Mouse (Mus musculus): Measurements from ENCODE around the gene Celsr2. TPM values are rescaled to one million over a fixed set of nuclear protein-coding genes. Genes with fewer than 3 reads are reported as not detected.

The Celsr2 gene
- polyA plus RNA-seq, 1 experiment from 2014 or later = 21.6 TPM

- H3K9ac ChIP-seq = no peak overlapping the region
- no peak overlapping the region for H3K4me3 ChIP-seq (replicated peaks)
- peaks cover 43% of the 10 kb centered on the region for H3K4me1 ChIP-seq
- H3K36me3 ChIP-seq = peaks cover 30% of the 10 kb centered on the region
- H3K4me2 ChIP-seq = peak overlapping the region; percentile 42
- peak overlapping the region; percentile 54; the same call in 1 of the 2 replicates for H3K27ac ChIP-seq
- ATAC-seq (replicated peaks; ENCODE audit: low FRiP score) = peak; percentile 79
- no peaks in the 10 kb centered on the region for H3K27me3 ChIP-seq
- 2% methylated on average over 5 of the region's 5 CpGs for WGBS
- H3K9me3 ChIP-seq (replicated peaks) = no peaks in the 10 kb centered on the region
Measured at GRCm38 (mm10) chr3:108389111-108389545, 26.2 kb downstream of the Celsr2 start.

- Histone ChIP-seq H3K4me2 (no peak overlapping the region), H3K4me1 (peaks cover 40% of the 10 kb centered on the region), H3K27me3 (no peaks in the 10 kb centered on the region), H3K9ac (no peak overlapping the region), H3K4me3 (replicated peaks) (no peak overlapping the region), H3K27ac (no peak overlapping the region), H3K9me3 (replicated peaks) (no peaks in the 10 kb centered on the region), H3K36me3 (peaks cover 19% of the 10 kb centered on the region)
- ATAC-seq (replicated peaks; ENCODE audit: low FRiP score) = no peak
- WGBS = 91% methylated on average over 10 of the region's 10 CpGs
Measured at GRCm38 (mm10) chr3:108386186-108386585, 29.2 kb downstream of the Celsr2 start.

GRCm38 (mm10) chr3:108384425-108384824, 30.9 kb downstream of the Celsr2 start:
- Histone ChIP-seq H3K9me3 (replicated peaks) (no peaks in the 10 kb centered on the region), H3K27ac (no peak overlapping the region), H3K9ac (peak overlapping the region; percentile 62), H3K4me3 (replicated peaks) (peak overlapping the region; percentile 79), H3K4me1 (peaks cover 38% of the 10 kb centered on the region), H3K27me3 (no peaks in the 10 kb centered on the region), H3K36me3 (peaks cover 19% of the 10 kb centered on the region), H3K4me2 (peak overlapping the region; percentile 81)
- 42% methylated on average over 2 of the region's 2 CpGs for WGBS
- no peak for ATAC-seq (replicated peaks; ENCODE audit: low FRiP score)

GRCm38 (mm10) chr3:108383485-108384354, 31.6 kb downstream of the Celsr2 start, which contains the start of gene Psrc1:
Gene Psrc1 (plus strand): TSS chr3:108383839.
- no peaks in the 10 kb centered on the region for H3K9me3 ChIP-seq (replicated peaks)
- peak within 1 kb of the TSS; percentile 81 for H3K4me2 ChIP-seq
- WGBS = under 1% methylated on average over 44 of the region's 44 CpGs
- H3K36me3 ChIP-seq = peaks cover 19% of the 10 kb centered on the region
- peak; percentile 93 for ATAC-seq (replicated peaks; ENCODE audit: low FRiP score)
- no peaks in the 10 kb centered on the region for H3K27me3 ChIP-seq
- H3K4me1 ChIP-seq = peaks cover 33% of the 10 kb centered on the region
- H3K9ac ChIP-seq = peak within 1 kb of the TSS; percentile 62
- peak within 1 kb of the TSS; percentile 79 for H3K4me3 ChIP-seq (replicated peaks)
- H3K27ac ChIP-seq = peak within 1 kb of the TSS; percentile 63

- ATAC-seq (replicated peaks; ENCODE audit: low FRiP score) = no peak
- Histone ChIP-seq H3K4me1 (peaks cover 31% of the 10 kb centered on the region), H3K9me3 (replicated peaks) (no peaks in the 10 kb centered on the region), H3K27me3 (no peaks in the 10 kb centered on the region), H3K36me3 (peaks cover 10% of the 10 kb centered on the region), H3K4me2 (peak overlapping the region; percentile 81), H3K27ac (0 out of 2 replicates have a peak overlapping the region, but pooled peaks have one; percentile 63), H3K9ac (no peak overlapping the region), H3K4me3 (replicated peaks) (no peak overlapping the region)
- WGBS = 63% methylated on average over 14 of the region's 14 CpGs
Measured at GRCm38 (mm10) chr3:108381945-108382875, 33.1 kb downstream of the Celsr2 start.

- H3K27me3 ChIP-seq = no peaks in the 10 kb centered on the region
- WGBS = 80% methylated on average over 6 of the region's 6 CpGs
- H3K4me1 ChIP-seq = peaks cover 31% of the 10 kb centered on the region
- H3K9ac ChIP-seq = no peak overlapping the region
- ATAC-seq (replicated peaks; ENCODE audit: low FRiP score) = no peak
- H3K4me3 ChIP-seq (replicated peaks) = no peak overlapping the region
- H3K9me3 ChIP-seq (replicated peaks) = no peaks in the 10 kb centered on the region
- no peaks in the 10 kb centered on the region; the same call in 1 of the 2 replicates for H3K36me3 ChIP-seq
- no peak overlapping the region for H3K4me2 ChIP-seq
- H3K27ac ChIP-seq = no peak overlapping the region
Measured at GRCm38 (mm10) chr3:108380695-108381094, 34.7 kb downstream of the Celsr2 start.

GRCm38 (mm10) chr3:108378875-108379663, 36.3 kb downstream of the Celsr2 start:
- no peak overlapping the region for H3K27ac ChIP-seq
- peaks cover 19% of the 10 kb centered on the region for H3K4me1 ChIP-seq
- H3K4me3 ChIP-seq (replicated peaks) = no peak overlapping the region
- no peak overlapping the region for H3K9ac ChIP-seq
- H3K27me3 ChIP-seq = no peaks in the 10 kb centered on the region
- ATAC-seq (replicated peaks; ENCODE audit: low FRiP score) = no peak
- H3K9me3 ChIP-seq (replicated peaks) = no peaks in the 10 kb centered on the region
- H3K36me3 ChIP-seq = no peaks in the 10 kb centered on the region
- no peak overlapping the region for H3K4me2 ChIP-seq
- WGBS = 87% methylated on average over 7 of the region's 7 CpGs

- no peak for ATAC-seq (replicated peaks; ENCODE audit: low FRiP score)
- Histone ChIP-seq H3K9ac (no peak overlapping the region), H3K4me2 (no peak overlapping the region), H3K36me3 (no peaks in the 10 kb centered on the region), H3K27ac (no peak overlapping the region), H3K27me3 (no peaks in the 10 kb centered on the region), H3K4me1 (no peaks in the 10 kb centered on the region), H3K4me3 (replicated peaks) (no peak overlapping the region), H3K9me3 (replicated peaks) (no peaks in the 10 kb centered on the region)
- 79% methylated on average over 3 of the region's 3 CpGs for WGBS
Measured at GRCm38 (mm10) chr3:108372691-108373090, 42.7 kb downstream of the Celsr2 start.

GRCm38 (mm10) chr3:108372274-108372673, 43.1 kb downstream of the Celsr2 start:
- Histone ChIP-seq H3K27me3 (no peaks in the 10 kb centered on the region), H3K27ac (no peak overlapping the region), H3K4me2 (no peak overlapping the region), H3K36me3 (no peaks in the 10 kb centered on the region), H3K9ac (no peak overlapping the region), H3K9me3 (replicated peaks) (no peaks in the 10 kb centered on the region), H3K4me3 (replicated peaks) (no peak overlapping the region), H3K4me1 (0 out of 2 replicates have a peak, but pooled peaks cover 3% of the 10 kb centered on the region)
- 76% methylated on average over 3 of the region's 3 CpGs for WGBS
- ATAC-seq (replicated peaks; ENCODE audit: low FRiP score) = no peak

GRCm38 (mm10) chr3:108368721-108369120, 46.6 kb downstream of the Celsr2 start:
- no peak overlapping the region for H3K4me2 ChIP-seq
- H3K27me3 ChIP-seq = no peaks in the 10 kb centered on the region
- no peak overlapping the region for H3K27ac ChIP-seq
- no peak overlapping the region for H3K9ac ChIP-seq
- no peaks in the 10 kb centered on the region for H3K36me3 ChIP-seq
- no peak for ATAC-seq (replicated peaks; ENCODE audit: low FRiP score)
- peaks cover 9% of the 10 kb centered on the region; the same call in 1 of the 2 replicates for H3K4me1 ChIP-seq
- 88% methylated on average over 5 of the region's 5 CpGs for WGBS
- no peaks in the 10 kb centered on the region for H3K9me3 ChIP-seq (replicated peaks)
- no peak overlapping the region for H3K4me3 ChIP-seq (replicated peaks)

GRCm38 (mm10) chr3:108367828-108368227, 47.5 kb downstream of the Celsr2 start:
- Histone ChIP-seq H3K4me1 (peaks cover 9% of the 10 kb centered on the region; the same call in 1 of the 2 replicates), H3K9me3 (replicated peaks) (no peaks in the 10 kb centered on the region), H3K9ac (no peak overlapping the region), H3K27ac (no peak overlapping the region), H3K4me3 (replicated peaks) (no peak overlapping the region), H3K27me3 (no peaks in the 10 kb centered on the region), H3K4me2 (no peak overlapping the region), H3K36me3 (no peaks in the 10 kb centered on the region)
- 76% methylated on average over 3 of the region's 3 CpGs for WGBS
- no peak for ATAC-seq (replicated peaks; ENCODE audit: low FRiP score)

Data from kidney, embryonic 15.5 days (tissue).